Mouse (Mus musculus): Measurements from ENCODE around the gene Cryba4. TPM values are rescaled to one million over a fixed set of nuclear protein-coding genes. Genes with fewer than 3 reads are reported as not detected.

Gene Cryba4
- total and polyA plus RNA-seq, 2 experiments from 2014 or later = 2.4 TPM; not detected in 1

DNA sequence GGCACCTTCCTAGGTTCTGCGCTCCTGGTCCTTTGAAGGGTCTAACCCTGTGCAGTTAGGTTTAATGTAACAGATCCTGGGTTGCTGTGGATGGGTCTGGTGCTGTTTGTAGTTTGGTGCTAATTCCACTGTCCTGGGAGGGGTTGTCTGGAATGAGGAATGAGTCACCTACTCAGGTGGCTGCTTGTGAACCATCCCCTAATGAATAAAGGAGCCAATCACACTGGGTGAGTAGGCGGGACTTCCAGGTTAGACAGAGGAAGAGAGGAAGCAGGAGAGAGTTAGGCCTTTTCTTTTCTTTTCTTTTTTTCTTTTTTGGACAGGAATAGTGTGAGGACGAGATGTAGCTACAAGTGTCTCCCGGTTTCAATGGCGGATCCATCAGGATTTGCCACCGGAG lies 52.7 kb downstream of the Cryba4 start:
- no peaks in the 10 kb centered on the region for H3K9me3 ChIP-seq (ENCODE audit: low read length)
- TF ChIP-seq CTCF (IDR thresholded peaks at IDR 0.05; ENCODE audit: low read depth) = no peak
- no peak for DNase-seq
- no peaks in the 10 kb centered on the region for H3K4me1 ChIP-seq (ENCODE audit: insufficient read depth)
- no peak overlapping the region for H3K9ac ChIP-seq
- H3K27ac ChIP-seq (ENCODE audit: low read depth, low read length) = no peak overlapping the region
- ATAC-seq = no peak
- 88% methylated on average over 6 of the region's 6 CpGs for WGBS
- H3K4me2 ChIP-seq (ENCODE audit: low read depth) = no peak overlapping the region
- no peaks in the 10 kb centered on the region for H3K27me3 ChIP-seq (ENCODE audit: insufficient read depth, low read length)
- H3K36me3 ChIP-seq (ENCODE audit: insufficient read depth) = no peaks in the 10 kb centered on the region
- H3K4me3 ChIP-seq (ENCODE audit: low read depth, low read length) = no peak overlapping the region

Other genes with a start within 250 kb of the Cryba4 start
- 5.0 and 6.3 TPM in 2 replicates for gene Crybb1, start 3.3 kb upstream of the Cryba4 start, total RNA-seq (2014; rRNA removed)
- 10.4 and 10.8 TPM in 2 replicates for gene Crybb1, start 3.3 kb upstream of the Cryba4 start, polyA plus RNA-seq (2015; fragmentation: Nextera tagmentation; extraction: Ambion mirVana)
- 43.4 and 45.0 TPM in 2 replicates for gene Tpst2, start 24.2 kb upstream of the Cryba4 start, total RNA-seq (2014; rRNA removed)
- gene Tpst2, start 24.2 kb upstream of the Cryba4 start, polyA plus RNA-seq (2015; fragmentation: Nextera tagmentation; extraction: Ambion mirVana) = 37.9 and 39.0 TPM in 2 replicates
- 15.6 and 20.8 TPM in 2 replicates for gene Tfip11, start 73.8 kb upstream of the Cryba4 start, total RNA-seq (2014; rRNA removed)
- 20.5 and 26.9 TPM in 2 replicates for gene Tfip11, start 73.8 kb upstream of the Cryba4 start, polyA plus RNA-seq (2015; fragmentation: Nextera tagmentation; extraction: Ambion mirVana)
- 61.5 and 67.9 TPM in 2 replicates for gene Srrd, start 90.5 kb upstream of the Cryba4 start, total RNA-seq (2014; rRNA removed)
- 51.1 and 52.2 TPM in 2 replicates for gene Srrd, start 90.5 kb upstream of the Cryba4 start, polyA plus RNA-seq (2015; fragmentation: Nextera tagmentation; extraction: Ambion mirVana)
- 24.6 and 25.4 TPM in 2 replicates for gene Hps4, start 90.6 kb upstream of the Cryba4 start, total RNA-seq (2014; rRNA removed)
- gene Hps4, start 90.6 kb upstream of the Cryba4 start, polyA plus RNA-seq (2015; fragmentation: Nextera tagmentation; extraction: Ambion mirVana) = 23.7 and 26.5 TPM in 2 replicates
- gene Gm6583, start 103.5 kb upstream of the Cryba4 start, total RNA-seq (2014; rRNA removed) = not detected in 2 replicates
- gene Gm6583, start 103.5 kb upstream of the Cryba4 start, polyA plus RNA-seq (2015; fragmentation: Nextera tagmentation; extraction: Ambion mirVana) = not detected in 2 replicates
- gene Asphd2, start 142.3 kb upstream of the Cryba4 start, total RNA-seq (2014; rRNA removed) = 132 and 138 TPM in 2 replicates
- gene Asphd2, start 142.3 kb upstream of the Cryba4 start, polyA plus RNA-seq (2015; fragmentation: Nextera tagmentation; extraction: Ambion mirVana) = 128 and 132 TPM in 2 replicates
- not detected in 2 replicates for gene Gm6588, start 196.9 kb upstream of the Cryba4 start, total RNA-seq (2014; rRNA removed)
- 0.11 TPM in 1 of 2 replicates, not detected in the other for gene Gm6588, start 196.9 kb upstream of the Cryba4 start, polyA plus RNA-seq (2015; fragmentation: Nextera tagmentation; extraction: Ambion mirVana)